Mouse (Mus musculus) 3134 (cell line): ENCODE results near the gene Xiap.
"Not testable (repeated sequence)": the region's sequence is repeated elsewhere in the genome, so short reads cannot be mapped to it uniquely, and the experiment has no call there.

ENCODE experiments used
- DNase-seq: peaks from one replicate; pipeline ENCODE4 v3.0.0-alpha.2; 2011; ENCODE audit warnings: low spot score; ENCODE audit not compliant: insufficient read length; ENCODE audit errors: extremely low read depth

The Xiap gene

DNA sequence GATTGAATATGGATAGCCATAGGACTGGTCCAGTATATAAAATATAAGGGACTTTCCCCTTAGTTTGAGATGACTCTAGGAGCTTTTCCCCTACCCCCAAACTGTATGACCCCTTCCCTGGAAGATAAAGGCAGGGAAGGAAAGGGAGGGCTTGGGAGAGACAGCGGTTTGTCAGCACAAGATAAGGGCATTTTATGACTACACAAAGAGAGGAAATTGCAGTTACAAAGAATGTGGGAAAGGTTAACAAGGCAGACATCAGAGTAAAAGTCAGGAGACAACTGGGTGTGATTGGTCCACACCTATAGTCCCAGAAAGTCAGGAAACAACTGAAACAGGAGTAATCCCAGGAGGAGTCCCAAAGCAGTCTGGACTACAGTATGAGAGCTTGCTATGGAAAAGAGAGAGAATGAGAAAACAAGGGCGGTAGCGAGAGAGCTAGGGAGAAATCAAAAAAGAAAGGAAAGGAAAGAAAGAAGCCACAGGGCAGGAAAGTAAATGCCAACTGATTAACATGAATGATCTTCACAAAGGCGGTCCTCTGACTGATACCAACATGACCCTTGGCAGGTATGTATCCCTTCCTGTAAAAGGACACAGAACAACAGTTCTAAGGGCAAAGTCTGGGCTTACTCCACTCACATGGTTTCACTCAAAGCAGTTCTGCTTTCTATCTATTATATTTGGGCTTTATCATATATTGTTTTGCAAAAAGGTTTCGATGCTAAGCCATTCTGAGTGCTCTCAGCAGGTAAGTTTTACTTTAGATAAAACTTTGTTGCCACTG is at the start of gene Xiap:
Gene Xiap, plus strand, starts transcription at position 398 of the 787 bp plus-strand sequence.
- no peak for DNase-seq

GRCm38 (mm10) chrX:42012677-42013208 is 46.7 kb upstream of the Xiap start:
- DNase-seq: no peak

DNA sequence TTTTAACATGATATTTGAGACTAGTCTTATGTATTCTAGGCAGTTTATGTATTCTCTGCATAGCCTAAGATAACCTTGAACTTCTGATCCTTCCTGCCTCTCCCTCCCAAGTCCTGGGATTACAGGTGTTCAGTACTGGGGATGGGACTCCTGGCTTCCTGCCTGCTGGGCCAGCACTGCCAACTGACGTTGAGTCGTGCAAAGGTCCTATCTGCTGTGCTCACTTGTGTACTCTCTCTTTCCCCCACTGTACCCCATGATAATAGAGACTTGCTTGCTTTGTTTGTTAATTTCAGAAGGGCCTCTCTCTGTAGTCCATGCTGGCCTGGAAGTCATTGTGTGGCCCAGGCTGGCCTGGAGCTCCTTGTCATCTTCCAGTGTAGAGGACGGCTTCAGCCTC is 45.7 kb upstream of the Xiap start:
- DNase-seq: no peak

GRCm38 (mm10) chrX:42014502-42014901 is 45.0 kb upstream of the Xiap start:
- no peak for DNase-seq

DNA sequence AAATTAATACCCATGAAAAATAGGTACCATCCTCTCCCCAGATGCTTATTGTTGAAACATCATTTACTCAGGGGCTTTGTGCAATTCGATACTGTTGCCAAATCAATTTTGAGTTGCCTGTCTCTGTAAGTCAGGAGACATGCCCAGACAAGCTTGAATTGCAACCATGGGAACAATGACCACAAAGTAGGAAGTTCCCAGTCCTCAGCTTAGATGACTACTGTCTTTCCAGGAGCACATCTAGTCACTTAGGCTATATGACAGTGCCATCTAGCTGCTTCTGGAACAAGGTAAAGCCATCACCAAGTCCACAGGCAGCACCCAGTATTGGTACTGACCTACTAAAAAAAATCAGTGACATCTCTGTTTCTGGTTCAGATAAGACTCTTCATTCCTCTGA is 41.4 kb upstream of the Xiap start:
- DNase-seq: peak; percentile 19

DNA sequence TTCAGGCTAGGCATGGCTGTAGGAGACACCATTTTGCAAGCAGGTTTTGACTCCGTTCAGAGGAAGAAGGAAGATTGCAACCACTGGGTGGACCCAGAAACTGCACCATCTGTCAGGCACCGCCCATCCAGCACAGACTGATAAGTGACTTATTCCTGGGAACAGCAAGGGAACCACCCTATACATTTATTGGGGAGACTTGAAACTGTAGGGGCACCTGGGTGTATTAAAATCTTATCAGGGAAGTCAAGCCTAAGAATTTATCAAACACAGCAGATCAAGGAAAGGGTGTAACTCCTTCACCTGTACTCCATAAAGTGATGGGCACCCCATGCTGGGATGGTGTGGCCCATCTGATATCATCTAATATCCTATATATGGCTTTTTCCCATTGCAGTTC is 40.0 kb upstream of the Xiap start:
- no peak for DNase-seq

- not testable (repeated sequence) for DNase-seq
Measured at GRCm38 (mm10) chrX:42025802-42026440, 33.6 kb upstream of the Xiap start.

DNA sequence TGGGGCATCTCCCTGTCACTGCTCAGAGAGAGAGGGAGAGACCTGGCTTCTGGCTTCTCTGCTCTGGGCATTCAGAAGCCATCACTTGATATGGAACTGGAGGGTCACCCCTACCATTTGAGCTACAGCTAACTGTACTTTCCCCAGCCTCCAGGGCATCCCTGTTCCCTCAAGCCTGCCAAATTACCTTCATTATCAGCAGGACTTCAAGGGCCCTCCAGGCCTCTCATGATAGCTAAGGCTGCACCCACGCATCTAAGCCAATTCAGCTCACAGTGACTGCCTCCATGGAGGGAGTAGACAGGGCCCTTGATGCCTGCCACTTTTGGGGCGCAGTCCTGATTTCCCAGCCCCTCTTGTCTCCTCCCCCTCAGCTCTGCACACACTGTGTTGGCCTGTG is 32.5 kb upstream of the Xiap start:
- DNase-seq: not testable (repeated sequence)

DNA sequence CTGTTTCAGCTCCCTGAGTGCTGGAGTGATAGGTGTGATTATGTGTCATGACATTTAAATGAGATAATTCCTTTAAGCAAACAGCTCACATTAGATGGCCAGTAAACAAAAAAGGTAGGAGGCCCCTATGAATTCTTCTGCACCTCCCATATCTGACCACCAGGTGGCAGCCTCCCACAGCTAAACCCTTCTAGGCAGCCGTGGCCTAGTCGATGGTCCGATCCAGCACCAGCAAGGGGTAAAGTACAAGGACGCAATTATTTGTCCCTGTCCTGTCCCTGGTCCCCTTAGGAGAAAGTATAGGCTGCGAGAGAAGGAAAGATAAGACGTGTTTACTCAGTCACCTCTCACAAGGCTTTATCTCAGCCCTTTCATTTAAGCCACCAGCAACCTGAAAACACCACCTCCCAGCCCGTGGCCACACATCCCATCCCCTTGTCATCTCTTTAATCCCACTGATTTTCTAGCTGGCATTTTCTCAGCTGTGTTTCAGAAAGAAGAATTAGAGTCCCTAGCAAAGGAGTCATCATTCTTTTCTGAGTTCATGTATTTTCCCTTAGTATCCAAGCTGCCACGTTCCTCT is 26.3 kb upstream of the Xiap start:
- peak; percentile 36 for DNase-seq

GRCm38 (mm10) chrX:42033911-42034310 is 25.6 kb upstream of the Xiap start:
- DNase-seq: no peak

GRCm38 (mm10) chrX:42039481-42039880 is 20.0 kb upstream of the Xiap start:
- no peak for DNase-seq

DNA sequence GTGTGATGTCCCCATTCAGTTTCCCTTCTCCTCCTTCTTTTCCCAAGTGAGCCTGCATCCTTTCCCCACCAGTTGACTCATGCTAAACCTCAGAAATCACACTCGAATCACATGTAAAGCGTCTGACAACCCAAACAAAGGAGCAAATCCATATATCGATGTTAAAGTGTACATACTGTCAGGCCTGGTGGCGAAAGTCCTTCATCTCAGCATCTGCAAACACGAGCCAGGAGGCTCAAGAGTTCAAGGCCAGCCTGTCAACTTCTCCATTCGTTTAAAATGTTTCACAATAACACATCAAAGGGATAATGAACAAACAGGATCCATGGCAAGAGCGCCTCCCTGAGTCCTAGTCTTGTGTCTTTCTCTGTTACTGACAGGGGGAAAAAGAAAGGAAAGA is 14.5 kb upstream of the Xiap start:
- DNase-seq: no peak

GRCm38 (mm10) chrX:42050652-42051643 is 8.5 kb upstream of the Xiap start:
- no peak for DNase-seq

GRCm38 (mm10) chrX:42057012-42057411 is 2.5 kb upstream of the Xiap start:
- no peak for DNase-seq

DNA sequence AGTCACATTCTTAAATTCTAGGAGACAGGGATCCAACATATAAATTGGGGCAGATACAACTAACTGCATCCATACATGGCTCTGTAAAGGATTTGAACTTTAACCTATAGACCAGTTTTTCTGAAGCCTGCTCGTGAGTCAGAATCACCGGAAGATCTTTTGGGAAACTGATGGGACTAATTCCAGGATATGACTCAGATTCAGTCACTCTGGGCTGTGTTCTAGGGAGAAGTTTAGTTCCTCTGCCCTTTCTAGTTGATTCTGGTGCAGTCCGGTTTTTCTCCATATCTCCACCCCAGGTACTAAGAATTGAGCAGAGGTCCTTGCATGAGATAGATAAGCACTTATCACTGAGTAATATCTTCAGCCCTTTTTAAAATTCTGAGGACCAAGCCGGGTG is 1.6 kb upstream of the Xiap start:
- peak; percentile 21 for DNase-seq

DNA sequence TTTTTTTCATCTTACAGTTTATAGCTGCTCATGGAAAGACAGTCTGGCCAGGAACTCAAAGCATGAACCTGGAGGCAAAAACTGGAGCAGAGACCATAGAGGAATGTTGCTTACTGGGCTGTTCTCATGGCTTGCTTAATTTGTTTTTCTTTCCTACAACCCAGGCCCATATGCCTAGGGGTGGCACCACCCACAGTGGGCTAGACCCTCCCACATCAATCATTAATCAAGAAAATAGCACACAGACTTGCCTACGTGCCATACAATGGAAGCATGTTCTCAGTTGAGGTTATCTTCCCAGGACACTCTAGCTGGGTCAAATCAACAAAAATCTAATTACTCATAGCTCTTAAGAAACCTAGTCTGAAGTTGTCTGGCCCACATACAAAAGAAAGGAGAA is 4.1 kb downstream of the Xiap start:
- DNase-seq: no peak

DNA sequence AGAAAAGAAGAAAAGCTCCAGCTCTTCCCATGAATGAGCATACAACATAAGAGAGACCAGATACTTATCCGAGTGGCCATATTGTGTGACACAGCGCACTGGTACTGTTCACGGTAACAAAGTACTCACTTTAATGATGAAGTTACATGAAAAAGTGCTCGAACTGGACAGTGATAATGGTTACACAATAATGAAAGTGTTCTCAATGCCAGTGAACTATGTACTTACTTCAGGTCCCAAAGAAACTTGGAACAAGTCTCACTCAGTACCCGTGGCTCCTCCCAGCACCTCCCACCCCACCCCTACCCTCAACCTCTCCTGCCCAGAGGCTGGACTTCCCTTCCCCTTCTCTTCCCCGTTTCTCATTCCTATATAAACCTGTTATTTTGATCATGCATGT is 5.6 kb downstream of the Xiap start:
- no peak for DNase-seq

DNA sequence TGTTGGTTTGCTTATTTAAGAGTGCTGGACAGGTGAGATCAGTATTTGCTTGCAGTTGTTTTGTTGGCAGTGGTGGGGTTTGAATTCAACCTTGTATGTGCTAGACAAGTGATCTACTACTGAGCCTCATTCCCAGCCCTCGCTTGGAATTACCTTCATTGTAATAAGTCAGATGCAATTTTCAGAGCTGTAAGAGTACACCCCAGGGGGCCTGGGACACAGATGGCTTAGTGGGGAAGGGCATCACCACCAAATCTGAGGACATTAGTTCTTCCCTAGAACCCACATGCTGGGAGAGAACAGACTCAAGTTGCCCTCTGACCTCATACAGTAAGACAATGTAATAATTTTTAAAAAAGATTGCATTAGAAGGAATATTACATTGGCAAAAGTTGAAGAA is 7.3 kb downstream of the Xiap start:
- DNase-seq: no peak

- DNase-seq: no peak
Measured at GRCm38 (mm10) chrX:42067791-42068200, 8.3 kb downstream of the Xiap start.

GRCm38 (mm10) chrX:42068201-42068874 is 8.9 kb downstream of the Xiap start:
- peak; percentile 92 for DNase-seq
